Mouse (Mus musculus): ENCODE results near the gene Col4a6.

DNA sequence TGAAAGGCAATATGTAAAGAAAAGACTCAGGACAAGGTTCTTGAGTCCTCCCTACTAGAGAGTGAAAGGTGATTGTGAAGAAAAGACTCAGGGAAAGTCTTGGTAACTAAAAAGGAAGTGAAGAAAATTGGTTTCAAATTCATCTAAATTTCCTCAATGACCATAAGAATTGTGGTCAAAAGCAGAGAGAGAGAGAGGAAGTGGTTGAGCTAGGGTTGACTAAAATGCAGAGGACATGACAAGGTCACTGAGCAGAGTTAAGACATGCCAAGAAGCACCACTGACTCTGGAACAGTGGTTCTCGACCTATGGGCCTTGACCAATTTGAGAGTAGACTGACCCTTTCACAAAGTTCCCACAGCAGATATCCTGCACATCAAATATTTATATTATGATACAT is 224.2 kb downstream of the Col4a6 start:
- TF ChIP-seq CTCF (conservative IDR thresholded peaks at IDR 0.05; ENCODE audit: insufficient read depth, insufficient read length, low read depth, low read length) (no peak), POLR2A (IDR thresholded peaks at IDR 0.05; ENCODE audit: low read depth, low read length) (no peak)
